Mouse (Mus musculus): ENCODE results near the gene Sdhb.

Gene Sdhb

DNA sequence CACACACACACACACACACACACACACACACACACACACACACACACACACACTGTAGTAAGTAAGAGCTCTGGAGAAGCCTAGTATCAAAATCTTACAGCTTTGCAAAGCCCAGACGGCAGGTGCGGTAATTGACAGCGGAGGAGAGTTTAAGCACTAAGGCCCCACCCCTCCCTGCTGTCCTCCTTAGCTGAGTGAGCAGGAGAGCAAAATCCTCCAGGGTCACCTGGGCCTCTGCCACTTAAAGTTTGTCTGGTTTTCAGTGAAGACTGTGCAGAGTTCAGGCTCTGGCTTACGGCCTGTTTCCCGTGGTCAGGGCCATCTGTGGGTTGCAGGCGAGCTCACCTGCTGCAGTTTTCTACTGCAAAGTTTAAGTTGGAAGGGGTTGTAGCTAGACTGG is 12.5 kb upstream of the Sdhb start:
- no peak for DNase-seq (ENCODE audit: low spot score)

DNA sequence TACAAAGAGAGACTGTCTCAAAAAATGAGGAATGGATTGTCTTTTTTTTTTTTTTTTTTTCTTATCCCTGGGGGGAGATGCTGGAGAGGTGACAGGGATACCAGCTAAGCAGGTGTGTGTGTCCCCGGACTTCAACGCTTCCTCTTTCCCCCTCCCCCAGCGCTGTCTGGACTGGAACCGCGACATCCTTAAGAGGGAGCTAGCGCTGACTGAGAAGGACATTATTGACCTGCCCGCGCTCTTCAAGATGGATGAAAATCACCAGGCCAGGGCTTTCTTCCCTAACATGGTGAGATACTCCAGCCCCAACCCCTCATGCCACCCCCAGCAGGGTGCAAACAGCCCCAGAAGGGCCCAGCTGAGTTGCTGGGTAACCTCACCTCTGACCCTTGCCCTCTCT is 12.0 kb upstream of the Sdhb start:
- DNase-seq (ENCODE audit: low spot score), result no peak

DNA sequence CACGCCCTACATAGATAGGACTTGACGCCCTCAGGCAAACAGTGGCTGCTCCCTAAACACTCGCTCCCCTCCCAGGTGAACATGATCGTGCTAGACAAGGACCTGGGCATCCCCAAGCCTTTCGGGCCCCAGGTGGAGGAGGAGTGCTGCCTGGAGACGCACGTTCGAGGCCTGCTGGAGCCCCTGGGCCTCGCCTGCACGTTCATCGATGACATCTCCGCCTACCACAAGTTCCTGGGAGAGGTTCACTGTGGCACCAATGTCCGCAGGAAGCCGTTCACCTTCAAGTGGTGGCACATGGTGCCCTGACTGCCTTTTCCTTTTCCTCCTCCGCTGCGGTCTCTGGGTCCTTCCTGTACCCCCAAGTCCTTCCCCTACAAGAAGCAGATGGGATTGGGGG is 11.4 kb upstream of the Sdhb start:
- no peak for DNase-seq (ENCODE audit: low spot score)

DNA sequence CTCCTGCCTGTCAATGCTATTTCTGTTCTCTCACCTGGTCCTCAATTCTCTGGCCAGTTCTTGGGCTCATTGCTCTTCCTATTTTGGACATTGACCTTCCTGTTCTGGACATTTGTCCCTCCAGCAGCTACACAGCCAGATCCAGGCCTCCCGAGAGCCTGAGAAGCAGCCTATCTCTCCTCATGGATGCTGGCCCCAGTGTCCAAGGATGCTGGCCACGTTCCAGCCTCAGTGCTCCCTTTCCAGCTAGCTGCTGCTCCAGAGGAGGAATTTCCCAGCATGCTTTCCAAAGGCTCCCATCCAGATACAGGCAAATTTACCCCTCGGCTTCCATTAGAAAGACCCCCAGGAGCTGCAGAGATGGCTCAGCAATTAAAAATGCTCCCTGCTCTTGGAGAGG is 10.4 kb upstream of the Sdhb start:
- DNase-seq (ENCODE audit: low spot score), result no peak

DNA sequence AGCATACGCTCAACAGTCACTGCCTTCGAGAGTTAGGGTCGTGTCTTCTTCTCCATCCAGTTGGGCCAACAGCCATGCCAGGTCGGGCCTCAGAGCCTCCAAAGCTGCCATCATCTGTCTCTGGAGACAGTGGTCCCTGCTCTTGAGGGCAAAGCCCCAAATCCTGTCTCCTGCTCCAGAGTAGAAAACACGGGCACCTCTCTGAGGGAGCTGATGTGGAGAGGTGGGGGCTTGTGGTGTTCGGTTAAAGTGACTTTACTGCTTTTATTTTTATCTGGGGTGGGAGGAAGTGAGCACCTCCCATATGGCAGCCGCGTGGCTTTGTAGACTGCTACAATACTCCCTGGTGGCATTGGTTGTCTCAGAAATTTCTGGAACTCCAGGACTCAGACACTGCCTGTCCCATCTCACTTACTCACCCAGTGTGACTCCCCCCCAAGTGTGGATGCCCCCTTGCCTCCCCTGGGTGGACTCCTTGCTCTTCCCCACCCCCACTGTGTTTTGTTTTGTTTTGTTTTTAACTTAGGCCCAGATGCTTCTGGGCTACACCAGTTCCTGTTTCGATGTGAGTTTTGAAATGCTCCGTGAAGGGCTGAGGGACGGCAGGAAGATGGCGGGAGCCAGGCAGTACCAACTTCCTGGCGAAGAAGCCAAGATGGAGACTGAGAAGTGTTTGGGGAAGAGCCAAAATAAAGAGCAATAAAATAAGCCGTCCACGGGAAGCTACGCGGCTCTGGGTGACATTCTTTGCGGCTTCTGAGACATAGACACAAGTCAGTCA is 9.0 kb upstream of the Sdhb start:
- no peak for DNase-seq (ENCODE audit: low spot score)

DNA sequence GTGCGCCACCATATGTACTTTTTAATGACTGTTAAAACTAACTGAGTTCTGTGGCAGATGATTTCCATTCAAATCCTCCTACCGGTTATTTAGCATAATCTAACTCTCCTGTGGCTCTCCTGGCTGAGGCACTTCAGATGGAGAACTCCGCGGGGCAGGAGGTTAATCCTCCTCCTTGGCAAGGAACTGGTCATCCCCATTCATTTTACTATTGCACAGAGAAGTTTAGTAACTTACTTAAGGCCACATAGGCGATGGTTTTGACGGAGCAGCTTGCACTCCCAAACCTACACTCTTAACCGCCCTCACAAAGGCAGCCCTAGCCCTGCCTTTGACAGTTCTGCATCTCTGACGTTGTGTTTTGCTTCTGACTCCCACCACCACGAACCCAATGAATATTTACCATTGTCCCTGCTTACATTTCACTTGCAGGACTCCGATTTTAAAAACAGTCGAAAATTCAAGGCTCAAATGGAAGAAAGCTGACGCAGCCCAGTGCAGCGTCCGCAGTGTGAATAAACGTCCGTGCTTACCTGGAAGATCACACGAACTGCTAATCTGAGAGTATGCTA is 3.8 kb upstream of the Sdhb start:
- DNase-seq (ENCODE audit: low spot score), result no peak

DNA sequence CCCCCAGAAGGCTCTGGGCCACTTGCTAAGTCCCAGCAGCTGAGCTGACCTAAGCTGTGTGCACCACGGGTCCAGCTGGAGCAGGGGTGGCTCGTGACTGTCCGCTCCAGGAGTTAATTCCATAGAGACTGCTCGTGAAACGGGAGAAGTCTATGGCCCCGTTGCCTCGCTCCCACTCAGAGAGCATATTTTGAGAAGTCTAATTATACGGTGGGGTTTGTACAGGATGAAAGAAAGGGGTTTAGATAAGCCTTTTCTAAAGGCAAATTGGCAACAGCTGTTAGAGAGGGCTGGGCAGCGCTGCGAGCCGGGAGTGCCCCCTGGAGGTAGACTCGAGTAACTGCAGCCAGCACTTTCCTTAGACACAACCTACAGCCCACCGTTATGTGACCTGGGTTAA is 3.3 kb upstream of the Sdhb start:
- peak; percentile 64 for DNase-seq (ENCODE audit: low spot score)

DNA sequence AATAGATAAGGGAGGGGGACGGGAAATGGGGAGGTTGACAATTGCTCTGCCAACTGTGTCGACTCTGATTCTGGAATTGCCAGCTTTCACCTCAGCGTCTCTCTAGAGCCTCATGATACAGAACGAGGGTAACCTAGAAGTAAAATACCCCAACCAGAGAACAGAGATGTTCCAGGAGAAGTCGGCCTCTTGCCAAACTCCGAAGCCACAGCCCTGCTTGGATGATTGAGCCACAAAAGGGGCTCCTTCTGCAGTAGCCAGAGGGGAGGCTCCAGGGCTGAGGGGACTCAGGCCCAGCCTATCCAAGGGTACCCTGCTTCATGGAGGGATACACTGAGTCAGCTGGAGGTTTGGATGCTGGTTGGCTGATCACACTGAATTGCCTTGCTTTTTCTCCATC is 2.7 kb upstream of the Sdhb start:
- no peak for DNase-seq (ENCODE audit: low spot score)

DNA sequence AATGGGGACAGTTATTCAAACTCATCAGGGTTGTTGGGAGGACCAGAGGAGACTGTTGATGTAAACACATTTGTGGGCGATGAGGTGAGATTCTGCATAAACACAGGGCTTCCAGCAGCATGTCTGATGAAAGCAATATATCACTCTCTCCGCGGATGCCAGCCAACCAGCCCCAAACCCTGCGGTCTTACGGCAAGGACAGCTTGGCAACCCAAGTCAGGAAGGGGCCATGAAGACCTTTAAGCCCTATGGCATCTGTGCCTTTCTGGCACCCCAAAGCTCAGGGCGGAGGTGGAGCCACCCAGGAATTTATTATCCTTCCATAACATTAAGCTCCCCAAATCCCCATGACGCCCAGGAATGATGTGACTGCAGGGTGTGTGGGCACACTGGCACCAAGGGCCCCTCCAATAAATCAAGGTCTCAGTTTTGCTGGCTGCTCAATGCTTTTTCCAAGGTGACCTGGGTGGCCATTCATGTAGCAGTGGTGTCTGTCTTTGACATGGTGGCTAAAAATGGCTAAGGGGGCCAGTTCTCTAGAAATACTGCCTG is 1.8 kb upstream of the Sdhb start:
- DNase-seq (ENCODE audit: low spot score), result no peak

DNA sequence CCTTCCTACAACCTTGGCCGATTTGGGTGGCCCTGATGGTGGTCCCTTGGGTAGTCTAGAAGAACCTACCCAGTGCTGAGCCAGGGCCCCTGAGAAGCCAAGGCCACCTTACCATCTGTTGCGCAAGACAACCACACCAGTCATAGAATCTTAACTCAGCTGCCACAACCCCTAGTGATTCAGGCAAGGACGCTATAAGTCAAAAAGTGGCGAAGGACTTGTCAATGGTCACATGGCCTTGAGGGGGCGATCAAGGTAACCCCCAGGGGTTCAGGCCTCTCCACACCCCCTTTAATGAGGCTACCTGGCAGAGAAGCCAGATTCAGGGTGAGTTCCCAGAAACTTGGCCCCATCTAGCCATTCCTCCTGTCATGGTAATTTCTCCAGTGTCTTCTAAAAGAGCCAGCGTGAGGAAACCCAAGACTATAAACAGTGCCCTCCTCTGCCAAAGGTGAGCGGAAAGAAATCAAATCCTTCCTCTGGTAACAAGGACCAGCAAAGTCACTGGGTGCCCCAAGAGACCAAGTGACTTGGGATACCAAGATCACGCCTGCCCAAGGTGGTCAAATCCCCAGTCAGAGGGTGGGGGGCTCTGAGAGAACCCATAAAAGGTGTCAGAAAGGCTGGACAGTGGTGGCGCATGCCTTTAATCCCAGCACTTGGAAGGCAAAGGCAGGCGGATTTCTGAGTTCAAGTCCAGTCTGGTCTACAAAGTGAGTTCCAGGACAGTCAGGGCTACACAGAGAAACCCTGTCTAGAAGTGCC is 1.1 kb upstream of the Sdhb start:
- DNase-seq (ENCODE audit: low spot score), result no peak

DNA sequence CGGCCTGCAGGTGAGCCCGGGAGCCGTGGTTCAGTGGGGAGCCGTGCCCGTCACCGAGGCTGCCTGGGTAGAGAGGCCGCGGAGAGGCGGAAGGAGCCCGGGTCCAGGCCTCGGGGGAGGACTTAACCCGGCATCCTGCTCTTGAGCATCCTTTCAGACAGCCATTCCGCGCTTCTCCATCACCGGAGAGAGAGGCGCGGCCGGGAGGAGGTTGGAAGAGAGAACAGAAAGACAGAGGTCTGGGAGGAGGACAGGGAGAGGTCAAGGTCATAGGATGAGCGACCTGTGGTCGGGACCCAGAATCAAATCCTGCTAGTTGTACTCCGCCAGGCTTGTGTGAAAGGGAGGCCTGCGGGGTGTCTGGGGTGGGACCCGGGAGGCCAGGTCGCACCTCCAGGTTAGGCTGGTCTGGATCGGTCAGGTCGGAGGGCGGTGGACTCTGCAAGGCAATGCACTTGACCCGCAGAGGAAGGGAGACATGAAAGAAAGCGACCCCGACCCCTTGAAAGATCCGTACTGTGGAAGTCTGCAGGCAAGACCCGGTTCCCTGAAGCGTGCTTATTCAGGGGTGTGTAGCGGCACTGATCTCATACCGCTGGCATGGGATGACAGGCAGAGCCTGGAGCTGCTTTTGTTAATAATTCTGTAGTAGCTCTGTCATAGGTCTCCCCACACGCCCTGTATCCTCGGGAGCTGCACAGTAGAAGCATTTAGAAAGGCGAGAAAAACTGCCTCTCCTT is 634 bp downstream of the Sdhb start:
- no peak for DNase-seq (ENCODE audit: low spot score)

DNA sequence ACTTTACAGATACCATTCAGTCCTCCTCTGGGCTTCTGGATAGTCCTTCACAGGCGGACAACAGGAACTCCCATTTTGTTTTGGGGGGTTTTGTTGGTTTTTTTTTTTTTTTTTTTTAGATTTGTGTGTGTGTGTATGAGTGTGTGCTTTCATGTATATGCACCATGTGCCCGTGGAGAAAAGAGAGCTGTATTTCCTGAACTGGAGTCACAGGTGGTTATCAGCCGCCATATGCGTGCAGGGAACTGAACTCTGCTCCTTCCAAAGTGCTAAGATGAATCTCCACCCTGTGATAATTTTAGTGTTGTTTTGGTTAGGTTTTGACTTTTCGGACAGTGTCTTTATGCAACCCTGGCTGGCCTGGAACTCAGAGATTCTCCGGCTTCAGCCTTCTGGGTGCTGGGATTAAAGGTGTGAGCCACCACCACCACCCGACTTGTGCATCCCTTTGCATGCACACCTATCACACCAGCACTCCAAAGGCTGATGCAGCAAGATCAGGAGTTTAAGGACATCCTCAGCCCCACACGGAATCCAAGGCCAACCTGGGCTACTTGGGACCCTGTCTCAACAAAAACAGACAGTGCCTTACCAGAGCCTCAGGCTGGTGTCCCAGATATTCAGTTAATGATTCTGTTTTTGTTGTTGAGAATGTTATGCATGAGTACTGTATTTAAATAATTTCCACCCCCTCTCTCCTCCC is 1.4 kb downstream of the Sdhb start:
- no peak for DNase-seq (ENCODE audit: low spot score)

DNA sequence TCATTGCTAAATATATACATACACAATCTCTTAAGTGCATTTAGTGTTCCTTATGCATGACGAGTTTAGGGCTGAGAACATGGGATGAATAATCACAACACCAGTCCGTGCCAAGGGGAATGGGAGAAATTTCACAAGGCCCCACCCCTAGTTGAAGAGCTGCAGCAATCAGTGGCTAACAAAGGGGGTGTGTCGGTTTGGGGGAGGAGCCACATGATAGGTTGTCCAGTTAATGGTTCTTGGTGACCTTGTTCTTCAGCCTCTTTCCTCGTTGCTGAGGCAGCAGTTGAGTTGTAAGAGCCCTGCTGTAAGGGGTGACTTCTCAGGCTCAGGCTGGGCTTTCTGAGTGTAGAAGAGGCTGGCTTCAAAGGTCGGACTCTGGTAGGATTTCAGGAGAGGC is 1.9 kb downstream of the Sdhb start:
- DNase-seq (ENCODE audit: low spot score), result no peak

DNA sequence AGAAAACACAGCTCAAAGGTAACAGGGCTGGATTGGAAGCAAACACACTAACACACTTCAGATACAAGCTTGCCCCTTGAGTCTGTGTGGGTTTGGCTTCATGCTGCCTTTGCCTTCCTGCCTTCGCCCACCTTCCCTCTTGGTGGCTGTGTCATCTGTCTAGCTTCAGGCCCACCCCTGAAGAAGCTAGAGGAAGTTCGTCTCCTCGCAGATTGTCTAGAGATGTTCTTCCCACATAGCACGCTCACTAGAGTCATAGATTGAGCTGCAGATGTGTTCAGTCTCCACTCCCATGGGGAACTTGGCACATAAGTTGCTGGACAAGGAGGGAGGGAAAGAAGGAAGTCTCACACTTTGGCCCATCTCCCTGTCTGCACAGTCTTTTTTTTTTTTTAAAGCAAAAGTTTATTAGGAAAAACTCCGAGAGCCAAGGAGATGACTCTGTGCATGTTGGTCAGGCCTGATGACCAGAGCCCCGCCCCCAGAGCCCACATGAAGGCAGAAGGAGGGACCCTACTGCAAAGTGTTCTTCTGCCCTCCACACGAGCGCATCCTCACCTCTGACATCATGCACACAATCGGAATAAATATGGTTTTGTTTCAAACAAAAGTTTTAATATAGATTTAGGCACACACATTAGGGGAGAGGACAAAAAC is 3.1 kb downstream of the Sdhb start:
- no peak for DNase-seq (ENCODE audit: low spot score)

DNA sequence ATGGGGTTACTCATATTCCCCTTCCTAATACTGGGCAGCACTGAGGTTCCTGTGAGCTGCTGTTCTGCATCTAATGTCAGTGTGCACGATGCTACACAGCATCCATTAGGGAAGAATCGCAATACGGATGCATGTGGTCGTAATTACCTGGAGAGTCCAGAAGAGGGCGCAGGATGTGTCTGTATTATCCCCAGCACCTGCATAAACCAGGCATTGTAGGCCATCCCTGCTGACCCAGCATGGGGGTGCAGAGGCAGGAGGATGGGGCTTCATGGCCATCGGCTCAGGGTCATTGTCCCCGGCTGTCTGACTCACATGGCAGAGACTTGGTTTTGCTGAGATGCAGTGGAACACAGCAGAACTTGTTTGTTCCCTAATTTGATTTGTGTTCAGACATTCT is 3.6 kb downstream of the Sdhb start:
- DNase-seq (ENCODE audit: low spot score), result no peak

DNA sequence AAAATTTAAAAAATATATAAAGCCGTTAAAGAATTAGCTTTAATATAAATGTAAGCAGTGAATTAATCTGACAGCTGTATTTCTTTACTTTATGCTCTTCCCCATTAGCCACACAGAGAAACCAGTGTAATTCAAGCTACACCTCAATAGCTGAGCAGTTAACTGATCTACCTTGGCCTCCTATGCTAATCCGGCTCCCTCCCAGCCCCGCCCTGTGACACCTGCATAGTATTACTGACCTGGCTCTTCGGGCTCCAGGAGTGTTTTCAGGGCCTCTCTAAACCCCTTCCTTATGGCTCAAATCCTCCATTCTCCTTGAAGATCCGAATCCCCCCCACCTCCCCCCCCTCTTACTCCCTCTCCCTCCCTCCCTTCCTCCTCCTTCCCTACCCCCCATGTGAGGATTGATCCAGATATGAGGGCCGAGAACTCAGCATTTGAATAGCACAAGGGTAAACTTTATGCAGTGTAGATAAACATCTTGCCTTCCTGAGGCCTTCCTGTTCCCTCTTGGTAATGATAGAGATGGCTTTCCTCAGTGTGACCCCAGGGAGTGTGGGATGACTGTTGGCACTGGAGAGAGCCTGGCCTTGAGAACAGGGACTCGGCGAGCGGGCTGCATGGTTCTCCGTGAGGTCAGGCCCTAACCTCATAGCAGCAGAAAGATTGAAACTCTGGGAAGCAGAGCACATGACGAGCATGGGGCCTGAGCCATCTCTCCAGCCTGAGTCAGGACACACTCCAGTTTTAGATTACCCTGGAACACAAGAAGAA is 6.6 kb downstream of the Sdhb start:
- DNase-seq (ENCODE audit: low spot score), result no peak

DNA sequence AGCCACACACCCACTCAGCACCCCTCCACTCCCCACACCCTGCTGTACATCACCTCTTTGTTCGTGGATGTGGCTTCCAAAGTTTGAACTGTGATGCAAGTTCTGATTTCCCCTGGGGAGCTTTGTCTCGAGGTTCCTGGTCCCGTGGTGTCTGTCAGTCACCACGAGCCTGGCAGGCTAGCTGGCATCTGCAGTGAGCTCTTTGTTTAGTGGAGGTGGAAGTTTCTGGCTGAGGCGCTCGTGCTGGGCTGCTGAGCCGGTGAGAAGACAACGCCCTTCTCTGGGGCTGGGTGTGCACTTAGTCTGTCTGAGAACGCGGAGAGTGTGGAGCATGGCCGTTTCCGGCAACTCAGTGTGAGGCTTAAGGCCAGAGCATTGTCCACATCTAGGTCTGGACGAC is 10.7 kb downstream of the Sdhb start:
- no peak for DNase-seq (ENCODE audit: low spot score)

DNA sequence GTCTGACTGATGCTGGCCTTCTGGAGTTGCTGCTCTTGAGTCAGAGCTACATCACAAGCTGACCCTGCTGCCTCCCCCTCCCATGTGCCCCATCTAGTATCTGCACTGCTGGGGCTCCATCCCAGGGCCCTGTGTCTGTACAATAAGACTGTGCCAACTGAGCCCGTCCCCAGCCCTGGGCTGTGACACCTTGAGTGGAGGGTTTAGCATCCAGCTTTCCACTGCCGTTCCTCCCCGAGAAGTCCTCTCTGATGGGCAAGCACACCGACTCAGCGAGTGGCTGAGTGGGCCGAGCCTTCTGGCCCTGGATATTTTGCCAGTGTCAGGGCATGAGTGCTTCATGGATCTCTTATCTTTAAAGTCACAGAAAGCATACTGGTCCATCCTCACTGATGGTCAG is 13.4 kb downstream of the Sdhb start:
- DNase-seq (ENCODE audit: low spot score), result no peak

DNA sequence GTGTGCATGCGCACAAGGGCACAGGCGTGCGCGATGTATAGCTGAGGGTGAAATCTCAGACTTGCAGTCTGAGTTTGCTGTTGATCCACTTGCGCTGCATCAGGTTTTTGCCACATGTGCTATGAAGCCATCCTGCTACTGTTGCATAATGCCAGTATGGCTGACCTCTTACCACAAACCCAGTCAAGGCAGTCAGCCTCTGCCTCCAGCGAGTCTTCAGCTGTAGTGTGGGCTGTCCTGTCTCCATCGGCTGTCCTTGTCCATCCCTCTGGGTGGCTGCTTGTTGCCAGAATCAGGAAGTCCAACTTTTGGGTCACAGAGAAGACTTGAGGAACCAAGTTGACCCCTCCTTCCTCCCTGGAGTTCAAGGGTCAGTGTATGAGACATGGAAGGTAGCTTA is 14.4 kb downstream of the Sdhb start:
- no peak for DNase-seq (ENCODE audit: low spot score)

DNA sequence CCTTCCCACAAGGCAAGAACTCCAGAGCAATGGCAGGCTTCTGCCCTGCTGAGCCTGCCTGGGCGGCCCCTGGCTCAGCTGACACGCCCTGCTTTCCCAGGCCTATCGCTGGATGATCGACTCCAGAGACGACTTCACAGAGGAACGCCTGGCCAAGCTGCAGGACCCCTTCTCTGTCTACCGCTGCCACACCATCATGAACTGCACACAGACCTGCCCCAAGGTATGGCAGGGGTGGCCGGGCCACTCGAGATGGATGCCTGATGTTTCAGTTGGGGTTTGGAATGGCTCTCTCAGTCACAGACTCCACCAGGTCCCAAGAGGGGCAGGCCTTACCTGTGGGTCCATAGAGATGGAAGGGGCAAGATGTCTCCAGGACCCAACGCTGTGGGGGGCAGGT is 16.3 kb downstream of the Sdhb start:
- no peak for DNase-seq (ENCODE audit: low spot score)

All from ovary, postnatal 10 days (tissue).